Mouse (Mus musculus): ENCODE results near the gene Exosc7. TPM values are rescaled to one million over a fixed set of nuclear protein-coding genes. Genes with fewer than 3 reads are reported as not detected.

Exosc7 gene
- total and polyA plus RNA-seq, 3 experiments: 162 to 196 TPM; not detected in 1

DNA sequence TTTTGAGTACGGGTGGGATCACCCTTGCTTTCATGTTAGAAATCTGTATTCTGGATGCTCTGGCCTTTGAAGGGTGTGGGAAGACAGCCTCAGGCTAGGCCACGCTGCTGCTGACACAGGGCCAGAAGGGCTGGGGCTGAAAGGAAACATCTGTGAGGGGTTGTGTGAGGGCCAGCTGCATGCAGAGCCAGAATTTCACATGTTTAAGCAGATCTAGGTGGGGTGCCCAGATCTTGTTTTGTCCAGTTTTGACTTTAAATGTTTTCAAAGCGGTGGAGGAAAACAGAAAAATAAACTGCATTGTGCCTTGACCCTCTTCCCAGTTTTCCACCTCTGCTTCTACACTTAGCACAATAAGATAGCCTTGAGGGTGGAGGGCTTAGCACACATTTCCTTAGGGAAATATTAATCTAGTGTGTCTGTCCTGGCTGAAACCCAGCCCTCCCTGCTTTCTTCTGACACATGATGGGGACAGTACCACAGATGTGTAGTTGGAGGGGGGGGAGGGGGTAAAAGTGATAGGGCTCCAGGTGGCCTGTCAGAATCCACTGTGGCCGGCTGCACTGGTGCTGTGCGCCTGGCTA, 26.0 kb downstream of the Exosc7 start:
- H3K9me3 ChIP-seq (replicated peaks; ENCODE audit: insufficient read depth, low read length): no peaks in the 10 kb centered on the region
- TF ChIP-seq POLR2AphosphoS2 (IDR thresholded peaks at IDR 0.05; ENCODE audit: low read length) (0 out of 2 replicates have a peak, but pooled peaks have one; percentile 28), BHLHE40 (IDR thresholded peaks at IDR 0.05; ENCODE audit: borderline replicate concordance, low read depth, low read length) (no peak)

GRCm38 (mm10) chr9:123139887-123140614, 27.0 kb downstream of the Exosc7 start:
- TF ChIP-seq ZMIZ1 (IDR thresholded peaks at IDR 0.05; ENCODE audit: low read depth, low read length) (no peak), NELFE (IDR thresholded peaks at IDR 0.05; ENCODE audit: low read depth, low read length) (no peak), TAL1 (IDR thresholded peaks at IDR 0.05; ENCODE audit: low read length) (no peak), JUND (IDR thresholded peaks at IDR 0.05; ENCODE audit: low read depth, low read length) (no peak), NRF1 (IDR thresholded peaks at IDR 0.05; ENCODE audit: insufficient read depth, low read depth, low read length, poor library complexity, severe bottlenecking) (no peak), MYC (IDR thresholded peaks at IDR 0.05; ENCODE audit: low read depth, low read length) (no peak), USF1 (IDR thresholded peaks at IDR 0.05; ENCODE audit: low read depth, low read length) (no peak), CHD2 (IDR thresholded peaks at IDR 0.05; ENCODE audit: low read length) (no peak), ETS1 (IDR thresholded peaks at IDR 0.05; ENCODE audit: low read depth, low read length) (no peak), CTCF (IDR thresholded peaks at IDR 0.05 in 2 of 3, conservative IDR thresholded peaks at IDR 0.05 in 1 of 3; ENCODE audit: control insufficient read depth in 1 of 3, insufficient read depth in 1 of 3, low read depth in 2 of 3, low read length in 3 of 3, poor library complexity in 1 of 3, severe bottlenecking in 1 of 3) (no peak), GATA1 (IDR thresholded peaks at IDR 0.05; ENCODE audit: low read depth, low read length) (no peak), MAZ (IDR thresholded peaks at IDR 0.05; ENCODE audit: low read depth, low read length) (no peak), HCFC1 (IDR thresholded peaks at IDR 0.05; ENCODE audit: low read depth, low read length) (no peak), EP300 (IDR thresholded peaks at IDR 0.05; ENCODE audit: low read depth in 1 of 2, low read length in 2 of 2) (no peak), TBP (IDR thresholded peaks at IDR 0.05; ENCODE audit: low read depth, low read length) (no peak), TCF12 (IDR thresholded peaks at IDR 0.05; ENCODE audit: low read depth, low read length) (no peak), RAD21 (IDR thresholded peaks at IDR 0.05; ENCODE audit: low read depth, low read length) (no peak)
- Histone ChIP-seq H3K79me2 (ENCODE audit: control insufficient read depth, insufficient read depth, low read length, poor library complexity) (no peaks in the 10 kb centered on the region), H3K9me3 (replicated peaks; ENCODE audit: insufficient read depth, low read length) (no peaks in the 10 kb centered on the region), H3K27me3 (ENCODE audit: control insufficient read depth in 1 of 2, insufficient read depth in 2 of 2, low read length in 2 of 2) (no peaks in the 10 kb centered on the region), H3K4me1 (ENCODE audit: control insufficient read depth in 1 of 2, insufficient read depth in 2 of 2, low read length in 2 of 2) (no peaks in the 10 kb centered on the region), H3K9ac (ENCODE audit: control insufficient read depth, low read depth, low read length, poor library complexity, severe bottlenecking) (no peak overlapping the region), H3K27ac (ENCODE audit: control insufficient read depth, low read depth, low read length) (no peak overlapping the region), H3K4me3 (ENCODE audit: control insufficient read depth in 1 of 2, insufficient read depth in 1 of 2, low read depth in 2 of 2, low read length in 2 of 2) (no peak overlapping the region), H3K36me3 (ENCODE audit: control insufficient read depth in 1 of 2, insufficient read depth in 2 of 2, low read length in 2 of 2) (peaks cover 0 to 6% of the 10 kb centered on the region in 2 experiments; a peak in 2 of 4 replicates)
- DNase-seq (ENCODE audit: low read depth, low spot score): no peak

More for the DNA sequence above, 26.0 kb downstream of the Exosc7 start:
- H3K79me2 ChIP-seq (ENCODE audit: control insufficient read depth, insufficient read depth, low read length, poor library complexity): no peaks in the 10 kb centered on the region
- no peaks in the 10 kb centered on the region for H3K27me3 ChIP-seq (ENCODE audit: control insufficient read depth in 1 of 2, insufficient read depth in 2 of 2, low read length in 2 of 2)
- no peak overlapping the region for H3K9ac ChIP-seq (ENCODE audit: control insufficient read depth, low read depth, low read length, poor library complexity, severe bottlenecking)
- H3K4me3 ChIP-seq (ENCODE audit: control insufficient read depth in 1 of 2, insufficient read depth in 1 of 2, low read depth in 2 of 2, low read length in 2 of 2): no peak overlapping the region
- H3K27ac ChIP-seq (ENCODE audit: control insufficient read depth, low read depth, low read length): no peak overlapping the region
- peaks cover 0 to 8% of the 10 kb centered on the region in 2 experiments; a peak in 2 of 4 replicates for H3K36me3 ChIP-seq (ENCODE audit: control insufficient read depth in 1 of 2, insufficient read depth in 2 of 2, low read length in 2 of 2)
- no peaks in the 10 kb centered on the region for H3K4me1 ChIP-seq (ENCODE audit: control insufficient read depth in 1 of 2, insufficient read depth in 2 of 2, low read length in 2 of 2)
- DNase-seq (ENCODE audit: low read depth, low spot score): no peak
